Mouse (Mus musculus) stomach, embryonic 15.5 days (tissue): ENCODE results near the gene 1110032A03Rik. TPM values are rescaled to one million over a fixed set of nuclear protein-coding genes. Genes with fewer than 3 reads are reported as not detected.
A peak's percentile ranks its signal among the peaks of the same experiment; 100 is the strongest.

ENCODE experiments used
- ATAC-seq: fragments of 200-750 bp; cut with Nextera tagmentation; 2 replicates; pipeline ENCODE4 v1.8.0; 2017; ENCODE audit warnings: low read depth, moderate number of reproducible peaks, moderate TSS enrichment; ENCODE audit not compliant: insufficient read depth, low FRiP score
- H3K27ac ChIP-seq: fragments of 300-500 bp; sonication (generic); 2 replicates; pipeline ENCODE4 v1.5.1; 2015; ENCODE audit warnings: mild to moderate bottlenecking, inconsistent platforms
- H3K27me3 ChIP-seq: fragments of 300-500 bp; sonication (generic); replicated peaks from 2 replicates; pipeline ENCODE4 v1.6.1; 2015; ENCODE audit warnings: inconsistent platforms
- H3K36me3 ChIP-seq: fragments of 300-500 bp; sonication (generic); 2 replicates; pipeline ENCODE4 v1.6.1; 2015; ENCODE audit warnings: inconsistent platforms
- H3K4me1 ChIP-seq: fragments of 300-500 bp; sonication (generic); 2 replicates; pipeline ENCODE4 v1.6.1; 2015; ENCODE audit warnings: inconsistent platforms
- H3K4me2 ChIP-seq: fragments of 300-500 bp; sonication (generic); 2 replicates; pipeline ENCODE4 v1.6.1; 2015; ENCODE audit warnings: mild to moderate bottlenecking, inconsistent platforms
- H3K4me3 ChIP-seq: fragments of 300-500 bp; sonication (generic); replicated peaks from 2 replicates; pipeline ENCODE4 v1.5.1; 2015; ENCODE audit warnings: inconsistent platforms
- H3K9ac ChIP-seq: fragments of 300-500 bp; sonication (generic); 2 replicates; pipeline ENCODE4 v1.6.1; 2015; ENCODE audit warnings: inconsistent platforms
- H3K9me3 ChIP-seq: fragments of 300-500 bp; sonication (generic); 2 replicates; pipeline ENCODE4 v1.6.1; 2016; ENCODE audit warnings: inconsistent platforms
- WGBS: fragments of 180-500 bp; shearing (Covaris S2); methylation state at CpG from one replicate; pipeline ENCODE4 v1.1.7; 2015; 5-methylcytosine and 5-hydroxymethylcytosine counted together
- polyA plus RNA-seq: library from polyadenylated mRNA; unstranded; fragments of >200 nt; fragmentation: Nextera tagmentation; extraction: Ambion mirVana; gene quantifications from 2 replicates; pipeline ENCODE4 v1.2.1, GENCODE M21; 2015

Gene 1110032A03Rik
- polyA plus RNA-seq, 1 experiment from 2014 or later, result 32.6 TPM

- WGBS, result 7% methylated on average over 30 of the region's 30 CpGs
- Histone ChIP-seq H3K4me3 (peak overlapping the region; percentile 64), H3K27me3 (no peaks in the 10 kb centered on the region), H3K36me3 (no peaks in the 10 kb centered on the region), H3K4me1 (peaks cover 14% of the 10 kb centered on the region), H3K27ac (no peak overlapping the region), H3K9ac (peak overlapping the region; percentile 56), H3K9me3 (no peaks in the 10 kb centered on the region), H3K4me2 (peak overlapping the region; percentile 90)
- no peak for ATAC-seq
Measured at GRCm38 (mm10) chr9:50727171-50727924, 48.0 kb downstream of the 1110032A03Rik start.

GRCm38 (mm10) chr9:50725921-50726590 lies 49.3 kb downstream of the 1110032A03Rik start:
- Histone ChIP-seq H3K36me3 (no peaks in the 10 kb centered on the region), H3K9ac (no peak overlapping the region), H3K27me3 (no peaks in the 10 kb centered on the region), H3K27ac (no peak overlapping the region), H3K4me2 (no peak overlapping the region), H3K4me1 (peaks cover 15% of the 10 kb centered on the region), H3K9me3 (no peaks in the 10 kb centered on the region), H3K4me3 (no peak overlapping the region)
- 55% methylated on average over 8 of the region's 8 CpGs for WGBS
- no peak for ATAC-seq

- H3K9me3 ChIP-seq, result no peaks in the 10 kb centered on the region
- H3K27ac ChIP-seq, result no peak overlapping the region
- no peak overlapping the region for H3K4me3 ChIP-seq
- no peak overlapping the region for H3K4me2 ChIP-seq
- ATAC-seq, result no peak
- no peak overlapping the region for H3K9ac ChIP-seq
- WGBS, result 51% methylated on average over 3 of the region's 3 CpGs
- H3K4me1 ChIP-seq, result peaks cover 17% of the 10 kb centered on the region
- no peaks in the 10 kb centered on the region for H3K36me3 ChIP-seq
- no peaks in the 10 kb centered on the region for H3K27me3 ChIP-seq
Measured at GRCm38 (mm10) chr9:50724661-50725330, 50.5 kb downstream of the 1110032A03Rik start.

- Histone ChIP-seq H3K9ac (no peak overlapping the region), H3K4me2 (no peak overlapping the region), H3K4me3 (no peak overlapping the region), H3K27ac (no peak overlapping the region), H3K4me1 (peaks cover 17% of the 10 kb centered on the region), H3K9me3 (no peaks in the 10 kb centered on the region), H3K27me3 (no peaks in the 10 kb centered on the region), H3K36me3 (no peaks in the 10 kb centered on the region)
- WGBS, result 86% methylated on average over 2 of the region's 2 CpGs
- ATAC-seq, result no peak
Measured at GRCm38 (mm10) chr9:50724147-50724546, 51.2 kb downstream of the 1110032A03Rik start.

DNA sequence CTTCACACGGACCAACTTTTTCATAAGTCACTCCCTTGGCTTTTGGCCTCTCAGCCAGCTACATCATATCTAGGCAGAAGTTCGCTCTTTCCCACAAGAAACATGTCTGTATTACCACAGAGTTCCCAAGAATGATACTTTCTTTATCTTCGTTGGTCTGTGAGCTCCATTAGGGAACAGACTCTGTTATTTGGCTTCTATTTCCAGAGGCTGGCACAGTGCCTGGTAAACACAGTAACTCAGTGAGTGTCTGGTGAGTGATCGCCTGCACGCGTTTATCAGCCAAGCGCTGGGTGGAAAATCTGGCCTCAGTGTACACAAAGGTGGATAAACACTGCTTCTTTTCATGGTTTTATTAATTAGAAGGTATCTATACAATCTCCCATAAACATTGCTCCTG lies 51.9 kb downstream of the 1110032A03Rik start:
- Histone ChIP-seq H3K9ac (no peak overlapping the region), H3K4me2 (peak overlapping the region; percentile 29; the same call in 1 of the 2 replicates), H3K36me3 (no peaks in the 10 kb centered on the region), H3K27me3 (no peaks in the 10 kb centered on the region), H3K9me3 (no peaks in the 10 kb centered on the region), H3K4me1 (peaks cover 16% of the 10 kb centered on the region), H3K27ac (0 out of 2 replicates have a peak overlapping the region, but pooled peaks have one; percentile 12), H3K4me3 (no peak overlapping the region)
- no peak for ATAC-seq
- WGBS, result 25% methylated on average over 7 of the region's 7 CpGs

- Histone ChIP-seq H3K9ac (no peak overlapping the region), H3K4me2 (no peak overlapping the region), H3K27me3 (no peaks in the 10 kb centered on the region), H3K4me1 (peaks cover 11% of the 10 kb centered on the region), H3K36me3 (no peaks in the 10 kb centered on the region), H3K4me3 (no peak overlapping the region), H3K9me3 (no peaks in the 10 kb centered on the region), H3K27ac (no peak overlapping the region)
- no peak for ATAC-seq
- WGBS, result 58% methylated on average over 8 of the region's 8 CpGs
Measured at GRCm38 (mm10) chr9:50722451-50722911, 52.8 kb downstream of the 1110032A03Rik start.

DNA sequence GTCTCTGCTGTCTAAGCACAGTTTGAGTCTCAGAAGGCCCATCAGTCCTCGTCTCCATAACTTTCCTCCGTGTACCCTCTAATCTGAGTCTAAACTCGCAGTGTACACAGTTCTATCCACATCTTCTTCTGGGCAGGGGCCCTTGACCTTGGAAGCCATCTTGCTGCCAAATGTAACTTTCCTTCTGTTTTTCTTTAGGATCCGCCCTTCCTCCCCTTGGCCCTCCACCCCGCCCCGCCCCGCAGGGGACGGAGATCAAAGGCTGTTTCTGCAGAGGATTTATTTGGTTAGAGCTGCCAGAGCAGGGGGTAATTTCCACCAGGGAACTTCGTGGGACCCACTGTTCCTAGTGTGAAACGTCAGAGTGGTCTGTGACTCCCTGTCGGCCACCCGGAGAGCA lies 54.3 kb downstream of the 1110032A03Rik start:
- Histone ChIP-seq H3K4me2 (no peak overlapping the region), H3K4me3 (no peak overlapping the region), H3K9me3 (no peaks in the 10 kb centered on the region), H3K27ac (no peak overlapping the region), H3K4me1 (peaks cover 6% of the 10 kb centered on the region; the same call in 1 of the 2 replicates), H3K36me3 (no peaks in the 10 kb centered on the region), H3K27me3 (no peaks in the 10 kb centered on the region), H3K9ac (no peak overlapping the region)
- 30% methylated on average over 12 of the region's 12 CpGs for WGBS
- ATAC-seq, result no peak

GRCm38 (mm10) chr9:50718878-50719277 lies 56.4 kb downstream of the 1110032A03Rik start:
- H3K9me3 ChIP-seq, result no peaks in the 10 kb centered on the region
- H3K4me2 ChIP-seq, result no peak overlapping the region
- no peaks in the 10 kb centered on the region for H3K36me3 ChIP-seq
- 71% methylated on average over 4 of the region's 4 CpGs for whole genome bisulfite sequencing
- H3K9ac ChIP-seq, result no peak overlapping the region
- H3K4me1 ChIP-seq, result peaks cover 6% of the 10 kb centered on the region; the same call in 1 of the 2 replicates
- no peaks in the 10 kb centered on the region for H3K27me3 ChIP-seq
- H3K27ac ChIP-seq, result no peak overlapping the region
- ATAC-seq, result no peak
- H3K4me3 ChIP-seq, result no peak overlapping the region

GRCm38 (mm10) chr9:50714188-50714587 lies 61.1 kb downstream of the 1110032A03Rik start:
- no peak overlapping the region for H3K9ac ChIP-seq
- no peaks in the 10 kb centered on the region for H3K36me3 ChIP-seq
- no peak overlapping the region for H3K4me3 ChIP-seq
- no peak for ATAC-seq
- H3K27ac ChIP-seq, result no peak overlapping the region
- no peak overlapping the region for H3K4me2 ChIP-seq
- no peaks in the 10 kb centered on the region for H3K4me1 ChIP-seq
- H3K27me3 ChIP-seq, result no peaks in the 10 kb centered on the region
- 34% methylated on average over 4 of the region's 4 CpGs for WGBS
- no peaks in the 10 kb centered on the region for H3K9me3 ChIP-seq

Other genes with a start within 250 kb of the 1110032A03Rik start
- gene Pts, start 246.8 kb downstream of the 1110032A03Rik start, polyA plus RNA-seq, result 83.4 and 92.6 TPM in 2 replicates
- gene Il18, start 220.7 kb downstream of the 1110032A03Rik start, polyA plus RNA-seq, result 10.1 and 13.7 TPM in 2 replicates
- 1.1 and 1.3 TPM in 2 replicates for gene Bco2, start 220.3 kb downstream of the 1110032A03Rik start, polyA plus RNA-seq
- not detected in 2 replicates for gene Tex12, start 214.2 kb downstream of the 1110032A03Rik start, polyA plus RNA-seq
- gene Sdhd, start 171.7 kb downstream of the 1110032A03Rik start, polyA plus RNA-seq, result 362 and 375 TPM in 2 replicates
- 243 and 275 TPM in 2 replicates for gene Timm8b, start 171.6 kb downstream of the 1110032A03Rik start, polyA plus RNA-seq
- gene Pih1d2, start 158.2 kb downstream of the 1110032A03Rik start, polyA plus RNA-seq, result 2.4 and 3.7 TPM in 2 replicates
- 19.3 and 22.5 TPM in 2 replicates for gene Nkapd1, start 158.1 kb downstream of the 1110032A03Rik start, polyA plus RNA-seq
- 42.9 and 49.3 TPM in 2 replicates for gene Dlat, start 115.7 kb downstream of the 1110032A03Rik start, polyA plus RNA-seq
- gene Dixdc1, start 36.0 kb downstream of the 1110032A03Rik start, polyA plus RNA-seq, result 8.0 and 10.9 TPM in 2 replicates
- gene 2310030G06Rik, start 29.0 kb downstream of the 1110032A03Rik start, polyA plus RNA-seq, result 16.0 and 17.5 TPM in 2 replicates
- gene Cryab, start 24.2 kb downstream of the 1110032A03Rik start, polyA plus RNA-seq, result 64.1 and 74.6 TPM in 2 replicates
- gene Hspb2, start 23.2 kb downstream of the 1110032A03Rik start, polyA plus RNA-seq, result 5.4 and 6.9 TPM in 2 replicates
- gene Fdxacb1, start 7.3 kb downstream of the 1110032A03Rik start, polyA plus RNA-seq, result 12.3 and 12.5 TPM in 2 replicates
- 36.7 and 40.6 TPM in 2 replicates for gene Alg9, start 501 bp downstream of the 1110032A03Rik start, polyA plus RNA-seq
- 74.3 and 74.5 TPM in 2 replicates for gene Ppp2r1b, start 69.8 kb upstream of the 1110032A03Rik start, polyA plus RNA-seq
- 18.5 and 18.9 TPM in 2 replicates for gene Sik2, start 233.6 kb upstream of the 1110032A03Rik start, polyA plus RNA-seq